Mouse (Mus musculus) midbrain, embryonic 15.5 days (tissue): Measurements from ENCODE around the gene Crlf2. TPM values are rescaled to one million over a fixed set of nuclear protein-coding genes. Genes with fewer than 3 reads are reported as not detected.

Source experiments
- polyA plus RNA-seq: library from polyadenylated mRNA; unstranded; fragments of >200 nt; fragmentation: Nextera tagmentation; extraction: Ambion mirVana; gene quantifications from 2 replicates; pipeline ENCODE4 v1.2.1, GENCODE M21; 2015

Crlf2 gene
- polyA plus RNA-seq, 1 experiment from 2014 or later, result 16.2 TPM

Other genes with a start within 250 kb of the Crlf2 start
- not detected in 2 replicates for gene Vmn2r16, start 228.8 kb downstream of the Crlf2 start, polyA plus RNA-seq
- gene Vmn2r17, start 139.3 kb downstream of the Crlf2 start, polyA plus RNA-seq, result not detected in 2 replicates
- gene 5430403G16Rik, start 132.0 kb upstream of the Crlf2 start, polyA plus RNA-seq, result 1.7 and 2.0 TPM in 2 replicates
- gene 4930522L14Rik, start 192.9 kb upstream of the Crlf2 start, polyA plus RNA-seq, result 3.4 and 4.3 TPM in 2 replicates